Mouse (Mus musculus) gastrocnemius, postnatal 10 days (tissue): ENCODE measurements around the gene Cfdp1. TPM values are rescaled to one million over a fixed set of nuclear protein-coding genes. Genes with fewer than 3 reads are reported as not detected.

Source experiments
- DNase-seq: peaks from one replicate; pipeline ENCODE4 v3.0.0; 2021; ENCODE audit warnings: mixed read lengths
- total RNA-seq, 2 experiments: library from RNA; stranded (reverse); gene quantifications; 2 replicates each; pipeline ENCODE4 v1.2.3; 2021

Gene Cfdp1
- total RNA-seq, 2 experiments from 2014 or later, result 33.3 to 43.3 TPM

DNA sequence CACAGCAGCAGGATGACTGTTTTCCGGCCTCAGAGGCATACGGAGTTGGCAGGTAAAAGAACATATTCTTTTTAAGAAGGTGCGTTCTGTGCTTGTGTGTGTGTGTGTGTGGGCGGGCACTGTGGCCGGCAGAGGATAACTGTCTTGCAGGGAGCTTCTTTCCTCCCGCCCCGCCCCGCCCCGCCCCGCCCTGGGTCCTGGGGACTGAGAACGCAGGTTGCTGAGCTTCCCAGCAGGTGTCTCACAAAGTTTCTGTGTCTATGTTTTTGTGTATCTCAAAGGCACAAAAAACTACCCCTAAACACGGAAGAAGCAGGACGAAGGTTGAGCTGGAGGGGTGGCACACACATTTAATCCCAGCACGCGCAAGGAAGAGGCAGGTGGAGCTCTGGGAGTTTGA is 84.8 kb downstream of the Cfdp1 start:
- DNase-seq, result no peak

DNA sequence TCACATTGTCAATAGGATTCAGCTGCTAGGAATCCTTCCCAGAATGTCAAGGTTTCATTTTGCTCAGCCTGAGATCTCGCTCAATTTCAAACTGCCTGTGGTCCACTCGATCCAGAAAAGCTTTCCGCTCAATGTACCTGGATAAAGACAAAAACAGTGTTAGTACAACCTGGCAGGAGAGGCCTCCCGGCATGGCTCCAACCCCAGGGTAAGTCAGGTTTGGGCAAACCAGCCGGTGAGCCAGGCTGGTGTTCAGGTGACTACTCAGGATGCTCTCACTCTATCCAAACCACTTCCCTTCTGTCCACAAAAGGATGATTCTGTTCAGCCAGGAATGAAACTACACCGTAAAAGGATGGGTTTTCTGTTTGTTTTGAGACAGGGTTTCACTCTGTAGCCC is 85.4 kb downstream of the Cfdp1 start:
- DNase-seq, result no peak

DNA sequence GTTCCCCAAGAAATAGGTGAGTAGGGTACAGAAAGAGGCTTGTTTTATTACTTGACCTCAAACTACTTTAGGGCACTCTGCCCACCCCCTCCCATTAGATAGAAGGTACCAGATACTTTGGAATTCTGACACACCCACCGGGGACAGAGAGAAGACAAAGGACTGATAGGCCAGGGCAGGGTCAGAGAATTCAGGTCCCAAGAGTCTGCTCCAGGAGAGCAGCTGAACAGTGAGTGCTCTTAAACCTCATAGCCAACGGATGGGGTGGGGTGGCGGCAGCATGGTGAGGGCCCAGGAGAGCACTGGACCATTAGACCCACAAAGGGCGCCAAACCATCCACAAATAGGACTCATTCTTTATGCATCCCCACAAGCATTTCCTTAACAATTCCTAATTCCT is 88.5 kb downstream of the Cfdp1 start:
- no peak for DNase-seq

DNA sequence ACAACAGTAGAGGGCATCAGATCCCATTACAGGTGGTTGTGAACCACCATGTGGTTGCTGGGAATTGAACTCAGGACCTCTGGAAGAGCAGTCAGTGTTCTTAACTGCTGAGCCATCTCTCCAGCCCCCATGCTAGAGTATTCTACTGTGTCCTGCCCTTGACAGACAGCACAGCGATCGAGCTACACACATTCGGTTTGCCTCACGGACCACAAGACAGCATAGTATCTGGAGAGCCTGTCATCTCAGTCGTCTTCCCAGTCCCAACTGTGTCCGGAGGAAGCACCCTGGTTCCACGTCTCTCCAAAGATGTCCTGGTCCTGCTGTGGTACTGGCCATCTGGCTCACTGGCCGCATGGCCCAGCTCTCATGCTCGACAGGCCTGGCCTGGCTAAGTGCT is 89.0 kb downstream of the Cfdp1 start:
- DNase-seq, result no peak

DNA sequence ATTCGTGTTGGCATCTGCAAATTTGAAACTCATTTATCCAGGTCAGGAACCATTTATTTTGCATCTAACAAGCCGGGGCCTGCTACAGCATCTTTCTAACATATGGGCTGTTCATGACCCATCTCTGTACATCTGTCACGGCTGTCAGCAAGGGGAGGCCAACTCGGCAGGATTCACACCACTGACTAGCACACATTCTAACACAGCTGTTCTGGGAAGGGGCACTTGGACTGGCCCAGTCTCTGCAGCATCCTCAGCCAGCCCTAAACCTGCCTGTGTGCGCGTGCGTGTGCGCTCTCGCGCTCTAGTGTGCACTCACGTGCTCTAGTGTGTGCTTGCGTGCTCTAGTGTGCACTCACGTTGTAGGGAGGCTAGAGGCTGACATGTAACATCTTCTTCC is 93.4 kb downstream of the Cfdp1 start:
- no peak for DNase-seq

DNA sequence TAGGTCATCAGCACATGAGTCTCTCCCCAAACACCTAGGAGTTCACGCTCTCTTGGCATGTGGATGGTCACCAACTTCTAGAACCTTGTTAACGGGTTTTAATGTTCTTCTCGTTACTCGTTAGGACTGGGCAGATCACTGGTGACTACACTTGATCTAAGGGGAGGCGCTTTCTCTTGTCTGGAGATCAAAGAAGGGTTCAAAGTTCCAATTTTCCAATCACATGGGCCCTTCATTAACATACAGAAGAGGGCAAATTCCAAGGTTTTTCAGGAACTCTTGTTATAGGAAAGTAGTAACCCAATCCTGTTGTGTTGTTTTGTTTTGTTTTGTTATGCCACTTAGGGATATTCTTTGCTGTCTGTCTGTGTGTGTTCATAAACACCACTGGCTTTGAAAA is 95.3 kb downstream of the Cfdp1 start:
- no peak for DNase-seq

DNA sequence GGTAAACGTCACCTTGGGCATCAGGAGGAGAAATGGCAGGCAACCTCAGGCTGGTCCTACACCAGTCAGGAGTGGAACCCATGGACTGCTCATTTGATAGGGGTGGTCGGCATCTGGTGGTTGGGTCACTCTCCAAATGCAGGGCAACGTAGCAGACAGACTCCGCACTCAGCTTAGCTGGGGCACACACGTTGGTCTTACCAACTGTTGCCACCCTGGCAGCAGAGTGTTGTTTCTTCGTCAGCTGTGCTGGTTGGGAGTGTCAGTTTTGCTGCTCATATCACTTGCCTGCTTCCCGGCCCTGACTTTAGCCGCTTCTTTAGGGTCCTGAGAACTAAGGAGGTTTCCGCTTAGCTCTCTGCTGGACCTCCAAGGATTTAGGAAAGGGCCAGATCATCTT is 96.5 kb downstream of the Cfdp1 start:
- DNase-seq, result no peak

DNA sequence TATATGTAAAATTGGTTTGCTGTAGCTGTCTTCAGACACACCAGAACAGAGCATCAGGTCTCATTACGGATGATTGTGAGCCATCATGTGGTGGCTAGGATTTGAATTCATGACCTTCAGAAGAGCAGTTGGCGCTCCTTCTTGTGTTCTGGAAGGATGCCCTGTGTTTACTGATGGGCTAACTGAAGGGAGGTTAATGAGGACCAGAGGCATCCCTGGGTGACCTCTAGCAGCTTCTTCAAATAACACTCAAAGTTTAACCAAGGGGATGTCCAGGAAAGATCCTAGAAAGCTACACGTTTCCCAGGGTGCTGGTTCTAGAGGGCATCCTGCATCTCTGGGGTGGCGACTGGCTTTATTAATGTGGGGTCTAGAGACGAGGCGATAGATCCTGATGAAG is 99.4 kb downstream of the Cfdp1 start:
- DNase-seq, result no peak

DNA sequence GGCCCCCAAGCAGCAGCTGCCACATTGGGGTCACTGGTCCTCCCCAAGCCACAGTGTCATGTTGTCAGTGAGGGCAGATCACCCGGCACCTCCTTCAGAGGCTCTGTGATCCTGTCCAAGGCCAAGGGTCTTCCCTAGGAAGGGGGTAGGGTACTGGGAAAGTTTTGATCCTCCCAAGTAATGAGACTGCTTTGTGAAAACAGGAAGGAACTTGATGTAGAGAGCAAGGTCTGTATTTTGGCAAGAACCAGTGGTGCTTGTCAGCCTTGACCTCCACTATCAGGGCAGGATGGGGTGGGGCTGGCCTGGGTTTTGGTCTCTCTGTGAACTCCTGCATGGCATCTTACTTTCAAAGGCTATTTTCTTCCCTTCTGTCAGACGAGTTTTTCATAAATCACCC is 100.0 kb downstream of the Cfdp1 start:
- DNase-seq, result no peak

DNA sequence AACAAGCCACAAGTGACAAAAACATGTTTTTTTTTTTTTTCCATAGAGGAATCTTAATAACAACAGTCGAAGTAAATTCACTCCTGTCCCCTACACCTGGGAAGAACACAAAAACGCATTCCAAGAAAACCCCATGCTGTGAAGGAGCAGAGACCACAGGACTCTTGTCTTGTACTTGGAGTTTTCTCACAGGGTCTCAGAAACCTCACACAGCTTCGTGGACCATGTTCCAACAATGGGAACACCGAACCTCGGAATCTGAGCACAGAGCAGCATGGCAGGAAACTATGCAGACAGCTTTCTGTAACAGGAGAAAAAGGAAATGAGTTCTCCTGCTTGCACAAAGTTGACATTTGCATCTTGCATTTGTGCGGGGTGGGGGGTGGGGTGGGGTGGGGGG is 105.3 kb downstream of the Cfdp1 start:
- no peak for DNase-seq

DNA sequence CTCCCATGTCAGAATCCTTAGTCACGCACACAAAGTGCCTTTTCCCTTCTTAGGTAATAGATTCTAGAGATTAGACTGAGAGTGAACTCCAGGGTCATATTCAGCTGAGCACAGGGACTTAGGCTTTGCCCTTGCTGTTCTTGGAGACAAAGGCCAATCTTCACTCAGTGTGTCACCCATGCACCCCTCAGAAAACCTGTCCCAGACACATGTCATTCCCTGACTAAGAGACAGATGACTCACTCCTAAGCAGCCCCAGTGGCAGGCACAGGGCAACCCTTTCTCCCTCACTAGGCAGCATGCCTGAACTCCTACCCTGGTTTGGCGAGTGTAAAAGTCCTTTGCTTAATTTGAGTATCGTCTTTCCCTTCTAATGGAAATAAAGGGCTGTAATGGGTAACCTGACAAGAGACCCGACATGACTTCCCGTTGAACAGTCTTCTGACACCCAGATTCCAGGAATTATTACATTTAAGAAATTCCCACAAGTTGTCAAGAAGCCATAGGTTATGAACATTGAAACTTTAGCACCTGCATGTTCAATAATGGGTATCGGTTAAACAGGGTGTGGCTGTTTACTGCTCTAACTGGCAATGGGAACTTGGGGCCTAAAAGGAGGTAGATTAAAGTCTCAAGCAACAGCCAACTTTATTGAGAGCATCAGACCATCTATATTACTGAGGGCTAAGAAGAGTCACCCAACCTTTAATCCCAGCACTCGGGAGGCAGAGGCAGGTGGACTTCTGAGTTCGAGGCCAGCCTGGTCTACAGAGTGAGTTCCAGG is 106.0 kb downstream of the Cfdp1 start:
- DNase-seq, result no peak

DNA sequence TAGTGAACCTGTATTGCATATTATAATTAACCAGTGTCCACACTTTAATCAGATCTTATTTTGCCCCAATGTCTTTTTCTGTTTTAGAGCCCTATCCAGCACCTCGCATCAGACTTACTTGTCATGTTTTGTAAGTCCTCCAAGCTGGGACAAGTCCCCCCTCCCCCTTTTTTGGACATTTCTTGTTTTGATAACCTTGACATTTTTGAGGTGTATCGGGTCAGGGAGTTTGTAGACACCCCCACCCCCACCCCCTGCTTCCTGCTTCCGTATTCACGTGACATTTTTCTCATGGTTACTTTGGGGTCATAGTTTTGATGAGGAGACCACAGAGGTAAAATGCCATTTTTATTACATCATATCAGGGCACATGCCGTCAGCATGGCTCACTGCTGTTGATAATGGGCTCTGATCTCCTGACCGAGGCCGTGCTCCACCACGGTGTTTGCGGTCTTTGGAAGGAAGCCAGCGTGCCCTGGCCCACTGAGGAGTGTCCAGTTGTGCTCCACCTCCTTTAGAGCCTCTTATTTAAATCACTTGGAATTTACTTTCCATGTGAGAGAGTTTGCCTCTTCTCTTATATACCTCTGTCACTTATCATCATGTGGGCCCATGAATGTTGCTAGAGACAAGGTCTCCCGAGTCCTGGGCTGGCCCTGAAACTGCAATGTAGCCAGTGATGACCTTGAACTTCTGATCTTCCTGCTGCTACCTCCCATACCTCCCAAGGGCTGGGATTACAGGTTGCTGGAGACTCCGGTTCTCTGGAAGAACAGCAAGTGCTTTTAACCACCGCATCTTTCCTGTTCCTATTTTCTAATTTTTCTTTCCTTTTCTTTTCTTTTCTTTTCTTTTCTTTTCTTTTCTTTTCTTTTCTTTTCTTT is 107.3 kb downstream of the Cfdp1 start:
- no peak for DNase-seq

DNA sequence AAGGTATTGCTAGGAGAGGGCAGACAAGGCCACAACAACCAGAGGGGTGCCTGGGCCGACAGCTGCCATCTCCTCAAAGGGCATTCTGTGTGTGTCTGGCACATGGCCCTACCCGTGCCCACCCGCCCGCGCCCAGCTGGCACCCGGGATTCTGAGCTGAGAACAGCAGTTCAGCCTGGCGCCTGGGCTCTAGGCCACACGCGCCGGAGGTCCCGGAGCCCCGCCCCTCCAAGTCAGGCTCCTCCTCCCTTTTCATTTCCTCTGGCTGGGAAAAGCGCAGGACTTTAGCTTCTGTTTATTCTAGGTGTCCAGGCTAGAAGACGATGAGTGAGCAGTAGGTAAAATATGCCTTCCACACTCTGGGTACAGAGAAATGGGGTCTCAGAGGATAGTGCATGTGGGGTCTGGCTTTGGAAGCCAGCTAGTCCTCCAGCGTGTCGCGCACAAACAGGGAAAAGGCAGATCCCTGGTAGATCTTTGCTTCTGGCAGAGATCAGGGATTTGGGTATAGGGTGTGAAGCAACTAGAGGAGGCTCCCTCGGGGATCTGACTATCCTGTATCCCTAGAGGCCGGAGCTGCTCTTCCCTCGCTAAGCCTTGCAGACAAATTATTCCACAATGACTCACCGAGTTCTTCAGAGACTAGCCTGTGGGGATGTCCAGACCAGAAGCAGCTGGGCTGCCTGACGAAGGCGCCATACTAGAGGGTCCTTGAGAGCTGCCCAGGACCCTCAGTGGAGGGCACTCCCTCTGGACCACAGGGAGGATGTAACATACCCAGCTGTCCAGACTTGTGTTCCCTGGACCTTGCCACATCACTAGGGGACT is 108.3 kb downstream of the Cfdp1 start:
- peak; percentile 72 for DNase-seq

DNA sequence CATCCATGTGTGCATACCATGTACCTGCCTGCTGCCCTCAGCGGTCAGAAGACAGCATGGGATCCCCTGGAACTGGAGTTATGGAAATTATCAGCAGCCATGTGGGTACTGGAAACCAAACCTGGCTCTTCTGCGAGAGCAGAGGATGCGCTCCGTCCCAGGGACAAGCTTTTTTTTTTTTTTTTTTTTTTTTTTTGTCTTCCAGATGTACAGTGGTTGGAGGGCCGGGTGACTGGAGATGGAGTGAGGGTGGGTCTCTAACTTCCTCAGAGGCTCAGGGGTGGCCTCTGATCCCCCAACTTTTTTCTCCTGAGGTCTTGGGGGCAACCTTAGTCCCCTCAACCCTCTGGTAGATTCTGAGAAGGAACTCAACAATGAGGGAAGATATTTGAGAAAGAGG is 109.0 kb downstream of the Cfdp1 start:
- no peak for DNase-seq

DNA sequence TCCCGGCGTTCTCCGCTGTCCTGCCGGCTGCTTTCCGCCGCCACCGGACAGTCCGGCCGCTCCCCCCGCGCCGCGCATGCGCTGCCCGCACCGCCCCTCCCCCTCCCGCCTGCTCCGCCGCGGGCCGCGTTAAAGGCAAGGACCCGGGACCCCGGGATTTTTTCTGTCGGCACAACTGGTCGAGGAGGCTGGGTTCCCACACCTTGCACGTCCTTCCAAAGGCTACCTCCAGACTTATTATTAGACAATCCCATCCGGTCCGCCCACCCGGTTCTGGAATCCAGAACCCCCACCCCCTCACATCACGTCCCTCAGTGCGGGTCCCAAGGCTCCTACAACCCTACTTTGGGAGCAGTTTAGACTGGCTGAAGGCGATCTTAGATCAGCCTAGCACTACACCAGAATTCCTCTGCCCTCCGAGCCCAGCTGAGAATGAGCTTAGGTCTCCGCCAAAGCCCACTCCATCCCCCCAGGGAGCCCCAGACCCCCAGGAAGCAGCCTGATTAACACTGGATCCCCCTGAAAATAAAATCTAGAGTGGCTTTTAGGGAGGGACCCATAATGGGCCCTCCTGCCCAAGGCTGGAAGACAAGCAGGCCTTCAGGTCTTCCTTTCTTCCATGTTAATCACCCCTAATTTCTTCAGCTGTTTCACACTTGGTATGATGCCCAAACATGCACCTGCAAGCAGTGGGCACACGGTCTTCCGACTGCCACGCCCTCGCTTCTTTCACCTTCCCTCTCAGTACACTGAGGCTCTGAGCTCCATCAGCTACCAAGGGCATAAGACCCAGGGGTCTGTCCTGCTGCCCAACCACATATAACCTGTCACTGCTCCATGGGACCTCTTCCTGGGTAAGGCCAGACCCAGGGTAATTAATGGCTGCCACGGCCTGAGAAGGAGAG is 110.0 kb downstream of the Cfdp1 start, which contains the start of gene Bcar1:
Gene Bcar1, minus strand, starts transcription at position 18 of the 905 bp plus-strand sequence.
- peak; percentile 86 for DNase-seq

DNA sequence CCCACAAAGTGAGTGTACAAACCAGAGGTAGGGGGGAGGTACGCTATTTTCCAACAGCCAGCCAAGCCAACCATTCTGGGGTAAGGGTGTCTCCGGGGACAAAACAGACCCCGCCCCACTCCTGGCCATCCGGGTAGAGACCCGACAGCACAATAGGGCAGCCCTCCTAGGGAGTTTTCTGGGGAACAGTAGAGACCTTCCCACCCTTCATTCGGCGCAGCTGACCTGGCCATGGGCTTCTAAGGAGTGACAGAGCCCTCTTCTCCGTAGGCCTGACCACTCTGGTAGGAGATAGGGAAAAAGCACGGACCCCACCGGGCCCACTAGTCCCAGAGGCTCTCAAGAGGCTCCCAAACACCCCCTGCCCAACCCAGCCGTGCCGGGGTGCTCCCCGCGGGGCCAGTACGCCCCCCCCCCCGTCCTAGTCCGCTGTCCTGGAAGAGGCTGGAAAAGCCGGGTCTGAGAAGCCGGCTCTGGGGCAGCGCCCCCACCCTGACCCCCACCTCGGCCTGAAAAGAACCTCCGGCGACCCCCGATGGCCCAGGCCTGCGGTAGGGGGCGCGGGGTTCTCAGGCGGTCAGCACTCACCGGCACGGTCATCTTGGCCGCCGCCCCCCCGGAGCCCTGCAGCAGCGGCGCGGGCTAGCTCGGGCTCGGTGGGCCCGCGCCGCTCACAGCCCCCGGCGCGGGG is 110.8 kb downstream of the Cfdp1 start:
- no peak for DNase-seq

DNA sequence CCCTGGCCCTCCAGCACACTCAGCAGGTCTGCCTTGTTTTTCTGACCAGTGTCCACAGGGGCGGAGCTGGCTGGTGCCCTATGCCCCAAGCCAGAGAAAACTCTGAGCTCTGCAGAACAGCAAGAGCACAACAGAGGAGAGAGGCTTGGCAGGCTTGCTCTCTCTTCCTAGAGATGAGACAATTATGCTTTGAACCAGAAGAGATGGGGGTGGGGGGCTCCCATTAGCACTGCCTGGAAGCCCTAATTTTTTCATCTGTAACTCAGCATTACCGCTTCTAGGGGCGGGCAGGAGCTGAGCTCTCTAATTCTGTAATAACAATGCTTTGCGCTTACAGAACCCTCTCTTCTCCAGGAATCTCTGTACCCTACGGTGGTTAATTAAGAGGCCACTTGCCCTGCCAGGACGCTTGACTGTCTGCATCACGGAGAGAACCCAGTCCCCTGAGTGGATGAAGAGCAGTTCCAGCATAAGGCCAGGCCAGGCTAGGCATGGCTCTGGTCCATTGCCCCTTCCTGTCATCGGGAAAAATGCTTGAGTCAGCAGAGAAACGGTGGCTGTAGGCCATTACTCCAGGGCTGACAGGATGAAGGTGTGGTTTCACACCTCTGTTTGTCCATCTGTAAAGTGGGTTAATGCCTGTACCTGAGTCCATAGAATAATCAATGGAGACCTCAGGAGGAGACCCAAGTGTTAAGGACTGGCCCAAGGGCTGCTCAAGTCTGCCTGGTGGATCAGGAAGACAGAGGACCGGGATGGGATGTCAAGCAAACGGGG is 111.6 kb downstream of the Cfdp1 start:
- no peak for DNase-seq

DNA sequence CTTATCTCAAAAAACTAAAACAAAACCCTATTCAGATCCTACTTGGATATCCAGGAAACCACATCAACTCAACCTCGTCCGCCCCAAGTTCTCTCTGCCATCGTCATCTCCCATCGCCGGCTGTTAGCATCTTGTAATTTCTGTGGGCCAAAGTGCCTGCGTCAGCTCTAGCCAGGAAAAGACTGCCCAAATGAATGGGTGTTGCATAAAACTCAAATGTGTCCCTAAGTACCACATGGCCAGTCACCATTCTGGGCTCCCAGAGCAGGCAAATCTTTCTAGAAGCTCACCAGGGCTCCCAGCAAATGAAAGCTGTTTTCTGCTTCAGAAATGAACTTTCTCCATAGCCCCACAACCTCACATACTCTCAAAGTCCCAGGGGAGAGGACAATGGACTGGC is 112.5 kb downstream of the Cfdp1 start:
- DNase-seq, result no peak

DNA sequence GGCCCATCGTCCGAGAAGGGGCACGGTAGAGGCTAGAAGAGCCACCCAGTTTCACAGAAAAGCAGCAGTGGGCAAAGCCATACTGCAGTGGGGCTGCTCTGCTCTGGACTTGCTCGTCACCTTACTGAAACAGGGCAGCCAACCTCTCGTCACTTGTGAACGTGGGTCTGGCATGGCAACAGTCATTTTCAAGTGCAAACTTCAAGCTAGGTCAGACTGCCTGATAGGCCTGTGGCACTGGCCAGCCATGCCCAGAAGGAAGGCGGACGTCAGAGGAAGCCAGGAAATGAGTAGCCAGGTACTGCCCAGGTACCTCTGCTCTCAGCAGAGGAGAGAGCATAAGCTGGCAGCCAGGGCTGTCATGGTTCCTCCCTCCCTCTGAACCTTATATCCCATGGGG is 113.1 kb downstream of the Cfdp1 start:
- DNase-seq, result no peak

DNA sequence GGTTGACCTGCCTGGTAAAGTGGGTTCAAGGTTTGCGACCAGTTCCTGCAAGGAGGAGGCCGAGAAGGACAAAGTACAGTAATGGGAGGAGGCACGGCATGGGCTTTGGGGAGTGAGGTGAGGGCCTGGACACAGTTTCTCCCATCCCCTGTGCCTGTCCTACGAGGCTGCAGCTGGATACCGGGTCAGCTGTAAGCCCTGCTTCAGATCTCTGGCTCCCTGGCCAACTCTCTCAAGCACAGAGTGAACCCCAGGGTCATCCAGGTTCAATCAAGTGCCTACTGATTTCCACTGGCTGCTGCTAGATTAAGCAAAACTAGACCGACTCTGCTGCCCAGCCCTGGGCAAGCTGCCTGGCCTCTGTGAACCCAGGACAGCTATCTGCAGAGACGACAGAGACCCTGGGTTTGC is 113.8 kb downstream of the Cfdp1 start:
- no peak for DNase-seq
